Mouse (Mus musculus): ENCODE data around the gene Rsbn1l. TPM values are rescaled to one million over a fixed set of nuclear protein-coding genes. Genes with fewer than 3 reads are reported as not detected.

Rsbn1l gene
- total RNA-seq (2021) = 1 to 10 TPM; 6.4 to 7.8 TPM
- long read RNA-seq, experiment 1, partial matches to known transcripts = 1 of 1 reads
- long read RNA-seq, experiment 1, other reads (novel, unspliced or antisense) = 0 of 1 reads
- long read RNA-seq, experiment 2, partial matches to known transcripts = 0 of 2 reads
- long read RNA-seq, experiment 2, other reads (novel, unspliced or antisense) = 2 of 2 reads

DNA sequence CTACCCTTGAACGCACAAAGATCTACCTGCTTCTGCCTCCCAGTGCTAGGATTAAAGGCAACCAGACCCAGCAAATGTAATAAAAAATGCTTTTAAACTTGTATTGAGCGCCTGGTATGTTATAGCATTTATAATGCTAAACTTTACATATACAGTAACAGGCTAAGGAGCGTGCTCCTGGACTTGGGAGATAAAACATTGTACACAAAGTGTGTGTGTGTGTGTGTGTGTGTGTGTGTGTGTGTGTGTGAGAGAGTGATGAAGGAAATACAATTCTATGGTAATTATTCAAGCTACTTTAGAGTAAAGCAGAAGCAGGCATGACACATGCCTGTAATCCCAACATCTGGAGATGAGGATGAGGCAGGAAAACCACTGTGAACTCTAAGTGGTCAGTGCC lies at the start of gene Rsbn1l:
TSS of gene Rsbn1l (minus strand) at position 101 of the 400 bp plus-strand sequence.
- no peak for DNase-seq

DNA sequence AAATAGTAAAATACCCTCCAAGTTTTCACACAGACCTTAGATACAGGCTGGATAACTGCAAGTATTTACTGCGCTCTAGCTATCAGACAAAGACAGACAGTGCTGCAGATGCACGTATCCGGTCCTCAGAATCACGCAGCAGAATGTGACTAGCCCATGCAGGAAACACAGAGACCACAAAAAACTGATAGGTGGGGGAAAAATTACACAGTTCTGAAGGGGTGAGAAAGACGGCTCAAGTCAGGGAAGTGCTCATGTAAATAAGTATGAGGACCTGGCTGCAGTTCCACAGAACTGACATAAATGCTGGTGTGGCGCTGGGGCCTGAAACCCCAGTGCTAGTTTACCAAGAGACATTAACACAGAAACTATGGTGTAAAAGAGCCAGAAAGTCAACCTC lies 46.5 kb upstream of the Rsbn1l start:
- no peak for DNase-seq

- no peak for DNase-seq
Measured at GRCm38 (mm10) chr5:21001622-21002315, 45.6 kb upstream of the Rsbn1l start.

GRCm38 (mm10) chr5:20998427-20998826 lies 42.2 kb upstream of the Rsbn1l start:
- DNase-seq = no peak

GRCm38 (mm10) chr5:20997555-20997954 lies 41.4 kb upstream of the Rsbn1l start:
- no peak for DNase-seq

- no peak for DNase-seq
Measured at GRCm38 (mm10) chr5:20990062-20990809, 34.0 kb upstream of the Rsbn1l start.

DNA sequence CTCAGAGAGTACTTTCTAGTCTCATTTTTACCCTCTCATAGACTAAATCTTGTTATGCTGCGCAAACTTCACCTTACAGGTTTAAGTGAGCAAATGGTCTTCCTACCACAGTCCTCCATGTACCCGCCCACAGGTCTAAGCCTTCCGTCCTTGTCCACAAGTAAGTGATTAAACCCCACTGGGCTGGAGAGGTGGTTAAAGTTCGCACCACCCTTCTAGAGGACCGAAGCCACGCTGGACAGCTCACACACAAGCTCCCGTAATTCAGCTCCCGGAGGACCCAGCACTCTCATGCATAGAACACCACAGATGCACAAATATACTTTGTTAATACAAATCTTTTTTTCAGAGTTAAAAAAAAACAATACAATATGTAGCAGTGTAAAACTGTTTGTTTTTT lies 30.1 kb upstream of the Rsbn1l start:
- DNase-seq = no peak

DNA sequence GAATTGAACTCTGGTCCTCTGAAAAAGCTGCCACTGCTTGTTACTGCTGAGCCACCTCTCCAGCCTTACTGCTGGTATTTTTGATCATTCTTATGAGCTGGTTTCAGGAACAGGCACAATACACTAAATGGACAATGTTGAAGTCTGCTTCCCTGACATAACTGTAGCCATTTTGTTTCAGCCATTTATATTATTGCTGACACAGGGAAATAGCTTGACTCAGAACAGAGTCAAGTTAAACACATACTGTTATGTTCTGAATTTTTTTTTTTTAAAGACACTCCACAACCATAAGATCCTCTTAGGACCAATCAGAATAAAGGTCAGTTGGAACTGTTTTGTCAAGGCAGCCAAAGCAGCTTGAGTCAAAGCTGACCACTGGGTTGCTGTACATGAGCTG lies 27.3 kb upstream of the Rsbn1l start:
- no peak for DNase-seq

DNA sequence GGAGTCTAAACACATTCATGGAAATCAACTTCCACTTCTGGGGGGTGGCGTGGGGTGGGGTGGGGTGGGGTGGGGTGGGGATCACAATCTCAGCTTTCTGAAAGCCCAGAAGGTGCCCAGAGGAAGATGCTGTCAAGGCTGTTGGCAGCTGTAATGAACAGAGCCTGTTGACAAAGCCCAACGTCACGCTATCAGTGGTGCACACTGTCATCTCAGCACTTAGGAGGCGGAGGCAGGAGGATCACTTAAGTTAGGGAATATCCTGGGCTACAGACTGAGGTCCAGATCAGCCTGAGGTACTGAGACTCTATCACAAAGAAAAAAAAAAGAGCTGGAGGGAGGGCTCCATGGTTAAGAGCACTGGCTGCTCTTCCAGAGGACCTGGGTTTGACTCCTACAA lies 18.5 kb upstream of the Rsbn1l start:
- DNase-seq = no peak

DNA sequence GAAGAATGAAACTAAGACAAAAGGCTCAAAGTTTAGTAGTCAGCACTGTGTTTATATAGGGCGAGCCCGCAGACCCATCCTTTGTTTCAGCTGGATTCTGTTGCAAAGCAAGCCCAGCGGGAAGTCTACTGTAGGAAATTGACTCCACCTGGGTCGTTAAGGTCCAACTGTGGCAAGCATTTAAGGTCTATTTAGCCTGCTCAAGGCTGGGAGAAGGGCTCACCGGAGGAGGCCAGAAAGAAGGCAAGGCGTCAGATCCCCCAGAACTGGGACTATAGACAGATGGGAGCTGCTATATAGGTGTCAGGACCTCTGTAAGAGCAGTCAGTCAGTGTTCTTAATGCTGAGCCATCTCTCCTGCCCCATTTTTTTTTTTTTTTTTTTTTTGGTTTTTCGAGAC lies 17.8 kb upstream of the Rsbn1l start:
- DNase-seq = no peak

DNA sequence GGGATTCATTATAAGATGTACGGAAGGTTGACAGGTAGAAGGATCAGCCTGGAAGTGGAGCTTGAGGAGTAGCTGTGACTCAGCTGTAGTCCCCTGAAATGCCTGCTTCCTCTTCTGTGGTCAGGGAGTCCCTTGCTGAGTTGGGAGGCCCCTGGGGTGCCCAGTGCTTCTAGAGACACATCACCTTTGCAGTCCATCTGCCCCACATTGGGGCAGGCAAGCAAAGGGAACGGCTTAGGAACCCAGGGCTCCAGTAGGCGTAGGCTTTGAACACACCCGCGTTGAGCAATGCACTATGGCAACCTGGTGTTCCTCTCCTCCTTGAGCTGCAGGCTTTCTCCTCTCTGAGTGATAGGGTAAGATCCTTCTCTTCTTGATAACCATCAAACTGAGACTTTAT lies 16.9 kb upstream of the Rsbn1l start:
- no peak for DNase-seq

GRCm38 (mm10) chr5:20968963-20969362 lies 12.8 kb upstream of the Rsbn1l start:
- DNase-seq = peak; percentile 24

- no peak for DNase-seq
Measured at GRCm38 (mm10) chr5:20968493-20968892, 12.3 kb upstream of the Rsbn1l start.

GRCm38 (mm10) chr5:20967942-20968341 lies 11.7 kb upstream of the Rsbn1l start:
- DNase-seq = no peak

GRCm38 (mm10) chr5:20964446-20964845 lies 8.2 kb upstream of the Rsbn1l start:
- DNase-seq = no peak

GRCm38 (mm10) chr5:20963295-20963694 lies 7.1 kb upstream of the Rsbn1l start:
- DNase-seq = no peak

DNA sequence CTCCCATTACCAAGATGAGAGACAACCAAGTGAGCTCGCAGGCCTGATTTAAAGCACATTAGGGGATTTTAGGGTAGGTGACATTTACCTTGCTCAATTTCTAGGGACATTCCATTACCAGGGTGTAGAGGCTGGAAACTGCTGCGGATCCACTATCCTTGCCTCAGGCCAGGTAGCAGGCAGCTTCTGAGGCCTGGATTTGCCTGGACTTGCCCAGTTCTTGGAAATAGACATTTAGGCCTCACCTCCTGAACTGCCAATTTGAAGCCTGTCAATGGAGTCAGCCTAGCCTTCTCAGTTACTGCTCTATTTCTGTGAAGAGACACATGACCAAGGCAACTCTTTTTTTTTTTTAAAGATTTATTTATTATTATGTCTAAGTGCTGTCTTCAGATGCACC lies 4.7 kb upstream of the Rsbn1l start:
- DNase-seq = no peak

GRCm38 (mm10) chr5:20955114-20955835 lies 923 bp downstream of the Rsbn1l start:
- DNase-seq = no peak

DNA sequence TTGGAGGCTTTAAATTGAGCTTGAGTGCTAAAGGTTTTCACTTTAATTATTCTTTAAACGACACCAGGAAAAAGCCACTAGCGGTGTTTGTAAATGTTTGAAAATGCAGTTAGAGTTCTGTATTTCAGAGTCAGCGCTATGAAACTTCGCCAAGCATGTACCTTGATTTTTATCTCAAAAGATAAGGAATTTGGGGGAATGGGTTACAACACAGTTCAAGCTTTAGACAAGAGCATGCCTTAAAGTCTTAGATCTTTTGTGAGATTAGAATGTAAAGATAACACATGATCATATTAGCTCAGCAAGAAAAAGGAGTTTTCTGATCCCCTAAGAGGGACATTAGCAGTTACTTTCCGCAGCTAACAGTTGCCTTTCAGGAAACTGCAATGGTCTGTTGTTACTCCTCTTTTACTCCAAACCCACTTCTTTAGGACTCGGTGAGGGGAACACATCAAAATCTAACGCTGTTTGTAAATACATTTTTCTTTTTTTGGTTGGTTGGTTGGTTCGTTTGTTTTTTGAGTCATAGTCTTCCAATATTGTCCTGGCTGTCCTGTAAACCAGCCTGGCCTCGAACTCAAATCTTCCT lies 3.8 kb downstream of the Rsbn1l start:
- no peak for DNase-seq

- DNase-seq = peak; percentile 97
Measured at GRCm38 (mm10) chr5:20951666-20952281, 4.4 kb downstream of the Rsbn1l start.

- peak; percentile 36 for DNase-seq
Measured at GRCm38 (mm10) chr5:20950855-20951650, 5.1 kb downstream of the Rsbn1l start.
